Mouse (Mus musculus) midbrain, postnatal 0 days (tissue): ENCODE measurements around the gene Bcas3. TPM values are rescaled to one million over a fixed set of nuclear protein-coding genes. Genes with fewer than 3 reads are reported as not detected.
A peak's percentile ranks its signal among the peaks of the same experiment; 100 is the strongest.

Source experiments
- ATAC-seq: fragments of 200-750 bp; cut with Nextera tagmentation; 2 replicates; pipeline ENCODE4 v1.8.0; 2017; ENCODE audit warnings: moderate number of reproducible peaks, mild to moderate bottlenecking, moderate TSS enrichment, moderate library complexity; ENCODE audit not compliant: low FRiP score
- DNase-seq: peaks from one replicate; pipeline ENCODE4 v3.0.0-alpha.2; 2015; ENCODE audit warnings: low spot score
- H3K27ac ChIP-seq: fragments of 300-500 bp; sonication (generic); 2 replicates; pipeline ENCODE4 v1.5.1; 2014; ENCODE audit warnings: low read depth, mild to moderate bottlenecking, low read length, mixed read lengths
- H3K27me3 ChIP-seq: fragments of 300-500 bp; sonication (generic); 2 replicates; pipeline ENCODE4 v1.6.1; 2014; ENCODE audit warnings: low read length, control low read depth, mixed read lengths; ENCODE audit not compliant: insufficient read depth
- H3K36me3 ChIP-seq: fragments of 300-500 bp; sonication (generic); 2 replicates; pipeline ENCODE4 v1.6.1; 2014; ENCODE audit warnings: low read length, control low read depth, mixed read lengths; ENCODE audit not compliant: insufficient read depth
- H3K4me1 ChIP-seq: fragments of 300-500 bp; sonication (generic); 2 replicates; pipeline ENCODE4 v1.6.1; 2014; ENCODE audit warnings: mild to moderate bottlenecking, control low read depth, antibody characterized with exemption, low read length, mixed read lengths; ENCODE audit not compliant: insufficient read depth
- H3K4me2 ChIP-seq: fragments of 300-500 bp; sonication (generic); 2 replicates; pipeline ENCODE4 v1.6.1; 2014; ENCODE audit warnings: low read depth, mild to moderate bottlenecking, low read length, mixed read lengths; ENCODE audit not compliant: poor library complexity, severe bottlenecking
- H3K4me3 ChIP-seq: fragments of 300-500 bp; sonication (generic); 2 replicates; pipeline ENCODE4 v1.5.1; 2014; ENCODE audit warnings: low read depth, mild to moderate bottlenecking, low read length, moderate library complexity
- H3K9ac ChIP-seq: fragments of 300-500 bp; sonication (generic); replicated peaks from 2 replicates; pipeline ENCODE4 v1.6.1; 2014; ENCODE audit warnings: mild to moderate bottlenecking, low read length, moderate library complexity, mixed read lengths; ENCODE audit not compliant: poor library complexity, severe bottlenecking
- H3K9me3 ChIP-seq: fragments of 300-500 bp; sonication (generic); 2 replicates; pipeline ENCODE4 v1.6.1; 2016; ENCODE audit warnings: low read length, control low read depth
- CTCF ChIP-seq: IDR thresholded peaks from 2 replicates; pipeline ENCODE4 v1.5.1; 2016; ENCODE audit warnings: antibody characterized with exemption, mild to moderate bottlenecking
- WGBS: fragments of 180-500 bp; shearing (Covaris S2); extraction: QIAGEN DNeasy Blood & Tissue Kit; methylation state at CpG from one replicate; pipeline ENCODE4 v1.1.7; 2014; 5-methylcytosine and 5-hydroxymethylcytosine counted together
- polyA plus RNA-seq: library from polyadenylated mRNA; unstranded; fragments of >200 nt; fragmentation: Nextera tagmentation; extraction: Ambion mirVana; gene quantifications from 2 replicates; pipeline ENCODE4 v1.2.1, GENCODE M21; 2015
- total RNA-seq: library from RNA; depleted of rRNA; stranded (reverse); fragments of >200 nt; gene quantifications from 2 replicates; pipeline ENCODE4 v1.2.3, GENCODE M21; 2014

Gene Bcas3
- total and polyA plus RNA-seq, 2 experiments from 2014 or later = 28.4 to 34.7 TPM

GRCm38 (mm10) chr11:85823181-85823580 lies 470.2 kb downstream of the Bcas3 start:
- Histone ChIP-seq H3K27ac (no peak overlapping the region), H3K9me3 (no peaks in the 10 kb centered on the region), H3K27me3 (peaks cover 48% of the 10 kb centered on the region), H3K4me2 (no peak overlapping the region), H3K36me3 (no peaks in the 10 kb centered on the region), H3K4me1 (no peaks in the 10 kb centered on the region), H3K4me3 (no peak overlapping the region), H3K9ac (no peak overlapping the region)
- ATAC-seq (no peak), DNase-seq (peak; percentile 56)
- peak; percentile 82 for TF ChIP-seq CTCF
- WGBS = 19% methylated on average over 6 of the region's 6 CpGs

GRCm38 (mm10) chr11:85823794-85824193 lies 470.8 kb downstream of the Bcas3 start:
- DNase-seq (no peak), ATAC-seq (no peak)
- H3K9ac ChIP-seq = no peak overlapping the region
- no peaks in the 10 kb centered on the region for H3K9me3 ChIP-seq
- H3K27ac ChIP-seq = no peak overlapping the region
- no peak for TF ChIP-seq CTCF
- H3K36me3 ChIP-seq = no peaks in the 10 kb centered on the region
- H3K4me1 ChIP-seq = no peaks in the 10 kb centered on the region
- no peak overlapping the region for H3K4me3 ChIP-seq
- H3K4me2 ChIP-seq = no peak overlapping the region
- H3K27me3 ChIP-seq = peaks cover 54% of the 10 kb centered on the region
- whole genome bisulfite sequencing = 96% methylated on average over 4 of the region's 4 CpGs

DNA sequence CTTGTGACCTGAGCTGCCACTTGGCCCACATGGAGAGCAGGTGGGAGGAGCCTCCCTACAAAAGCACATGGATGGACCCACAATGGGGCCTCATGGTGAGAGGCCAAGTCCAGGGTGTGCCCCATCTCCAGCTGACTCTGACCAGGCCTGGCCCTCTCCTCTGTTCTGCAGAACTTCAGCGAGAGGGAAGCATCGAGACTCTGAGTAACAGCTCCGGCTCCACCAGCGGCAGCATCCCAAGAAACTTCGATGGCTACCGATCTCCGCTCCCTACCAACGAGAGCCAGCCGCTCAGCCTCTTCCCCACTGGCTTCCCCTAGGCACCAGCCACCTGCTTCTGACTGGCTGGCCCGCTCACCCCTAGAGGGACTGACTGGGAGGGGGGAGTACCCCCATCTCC lies 472.1 kb downstream of the Bcas3 start:
- DNase-seq (no peak), ATAC-seq (no peak)
- TF ChIP-seq CTCF = no peak
- 88% methylated on average over 9 of the region's 10 CpGs for WGBS
- Histone ChIP-seq H3K4me1 (no peaks in the 10 kb centered on the region), H3K36me3 (no peaks in the 10 kb centered on the region), H3K4me3 (no peak overlapping the region), H3K27ac (no peak overlapping the region), H3K27me3 (peaks cover 66% of the 10 kb centered on the region), H3K9me3 (no peaks in the 10 kb centered on the region), H3K9ac (no peak overlapping the region), H3K4me2 (no peak overlapping the region)

- TF ChIP-seq CTCF = no peak
- H3K4me1 ChIP-seq = no peaks in the 10 kb centered on the region
- no peak overlapping the region for H3K27ac ChIP-seq
- WGBS = 84% methylated on average over 7 of the region's 7 CpGs
- ATAC-seq (no peak), DNase-seq (no peak)
- H3K9ac ChIP-seq = no peak overlapping the region
- H3K9me3 ChIP-seq = no peaks in the 10 kb centered on the region
- no peak overlapping the region for H3K4me2 ChIP-seq
- peaks cover 72% of the 10 kb centered on the region for H3K27me3 ChIP-seq
- no peak overlapping the region for H3K4me3 ChIP-seq
- no peaks in the 10 kb centered on the region for H3K36me3 ChIP-seq
Observed at GRCm38 (mm10) chr11:85825823-85826222, 472.9 kb downstream of the Bcas3 start.

GRCm38 (mm10) chr11:85827342-85827741 lies 474.4 kb downstream of the Bcas3 start:
- TF ChIP-seq CTCF = no peak
- WGBS = 37% methylated on average over 9 of the region's 9 CpGs
- H3K4me3 ChIP-seq = no peak overlapping the region
- peaks cover 80% of the 10 kb centered on the region for H3K27me3 ChIP-seq
- H3K9ac ChIP-seq = no peak overlapping the region
- no peak overlapping the region for H3K4me2 ChIP-seq
- no peaks in the 10 kb centered on the region for H3K4me1 ChIP-seq
- H3K27ac ChIP-seq = no peak overlapping the region
- DNase-seq (no peak), ATAC-seq (no peak)
- H3K36me3 ChIP-seq = no peaks in the 10 kb centered on the region
- H3K9me3 ChIP-seq = no peaks in the 10 kb centered on the region

GRCm38 (mm10) chr11:85828691-85829519 lies 475.9 kb downstream of the Bcas3 start:
- WGBS = 10% methylated on average over 38 of the region's 38 CpGs
- no peak overlapping the region for H3K9ac ChIP-seq
- no peak for TF ChIP-seq CTCF
- no peak overlapping the region for H3K27ac ChIP-seq
- no peaks in the 10 kb centered on the region for H3K36me3 ChIP-seq
- H3K27me3 ChIP-seq = peaks cover 82% of the 10 kb centered on the region
- H3K9me3 ChIP-seq = no peaks in the 10 kb centered on the region
- ATAC-seq = no peak
- no peak for DNase-seq
- 0 out of 2 replicates have a peak overlapping the region, but pooled peaks have one; percentile 18 for H3K4me2 ChIP-seq
- no peaks in the 10 kb centered on the region for H3K4me1 ChIP-seq
- H3K4me3 ChIP-seq = no peak overlapping the region
